Mouse (Mus musculus) lung, postnatal 0 days (tissue): ENCODE data around the gene Rergl.

ENCODE experiments used
- CTCF ChIP-seq: IDR thresholded peaks from 2 replicates; pipeline ENCODE4 v1.5.1; 2016; ENCODE audit warnings: antibody characterized with exemption, mild to moderate bottlenecking
- EP300 ChIP-seq: IDR thresholded peaks from 2 replicates; pipeline ENCODE4 v1.6.1; 2016; ENCODE audit warnings: antibody characterized with exemption, mild to moderate bottlenecking, control low read depth

GRCm38 (mm10) chr6:139443999-139444398 lies 57.8 kb downstream of the Rergl start:
- no peak for TF ChIP-seq CTCF
- TF ChIP-seq EP300: no peak
